In genomic region chr16:92478561-92479150, GRCm38 (mm10) we compare ENCODE assay signal across 8 mouse cellular contexts. TPM values are rescaled to one million over a fixed set of nuclear protein-coding genes. Genes with fewer than 3 reads are reported as not detected.
A peak's percentile ranks its signal among the peaks of the same experiment; 100 is the strongest.
DNase-seq lines count a peak whose midpoint lies in the region; ATAC-seq lines count a peak whose summit lies in the region.

No protein-coding gene starts in this region.

- 0 out of 2 replicates have a peak, but pooled peaks cover 10% of the 10 kb centered on the region for H3K4me1 ChIP-seq in embryonic facial prominence, embryonic 10.5 days
- 0 out of 2 replicates have a peak, but pooled peaks cover 6% of the 10 kb centered on the region for H3K4me1 ChIP-seq in heart, embryonic 15.5 days (replicated peaks)
- H3K4me1 ChIP-seq in liver, embryonic 13.5 days (replicated peaks), result peaks cover 15% of the 10 kb centered on the region
- H3K4me1 ChIP-seq in neural tube, embryonic 13.5 days (replicated peaks), result no peaks in the 10 kb centered on the region

- DNase-seq in 416B (ENCODE audit: low read depth), result peak; percentile 47
- DNase-seq in T-cell, adult 2 months (ENCODE audit: low spot score), result peak; percentile 29
- peak; percentile 72 for DNase-seq in embryonic facial prominence, embryonic 10.5 days (ENCODE audit: low spot score)
- peak; percentile 82 for DNase-seq in kidney, postnatal 10 days
- peak; percentile 39 for DNase-seq in liver, embryonic 13.5 days
- DNase-seq in urinary bladder, postnatal 25 days (ENCODE audit: low spot score), result peak; percentile 59

- no peak overlapping the region for H3K9ac ChIP-seq in heart, embryonic 15.5 days
- no peak overlapping the region for H3K9ac ChIP-seq in liver, embryonic 13.5 days
- H3K9ac ChIP-seq in neural tube, embryonic 13.5 days, result 0 out of 2 replicates have a peak overlapping the region, but pooled peaks have one; percentile 9

- peak overlapping the region; percentile 47 for H3K4me3 ChIP-seq in embryonic facial prominence, embryonic 10.5 days
- peak overlapping the region; percentile 30 for H3K4me3 ChIP-seq in heart, embryonic 15.5 days
- H3K4me3 ChIP-seq in liver, embryonic 13.5 days (replicated peaks), result no peak overlapping the region
- peak overlapping the region; percentile 24 for H3K4me3 ChIP-seq in neural tube, embryonic 13.5 days

- peak overlapping the region; percentile 53 for H3K4me2 ChIP-seq in heart, embryonic 15.5 days
- peak overlapping the region; percentile 39 for H3K4me2 ChIP-seq in liver, embryonic 13.5 days
- H3K4me2 ChIP-seq in neural tube, embryonic 13.5 days, result peak overlapping the region; percentile 51

- no peak overlapping the region for H3K27ac ChIP-seq in embryonic facial prominence, embryonic 10.5 days (replicated peaks)
- no peak overlapping the region for H3K27ac ChIP-seq in heart, embryonic 15.5 days
- no peak overlapping the region for H3K27ac ChIP-seq in liver, embryonic 13.5 days
- no peak overlapping the region for H3K27ac ChIP-seq in neural tube, embryonic 13.5 days (replicated peaks)

- H3K27me3 ChIP-seq in embryonic facial prominence, embryonic 10.5 days (replicated peaks; ENCODE audit: low read depth, poor library complexity, severe bottlenecking), result peaks cover 35% of the 10 kb centered on the region
- peaks cover 21% of the 10 kb centered on the region for H3K27me3 ChIP-seq in heart, embryonic 15.5 days
- peaks cover 50% of the 10 kb centered on the region for H3K27me3 ChIP-seq in liver, embryonic 13.5 days
- H3K27me3 ChIP-seq in neural tube, embryonic 13.5 days, result peaks cover 21% of the 10 kb centered on the region

- no peak for ATAC-seq in heart, embryonic 15.5 days (replicated peaks; ENCODE audit: insufficient number of reproducible peaks, insufficient read depth, low FRiP score, low read depth)
- ATAC-seq in liver, embryonic 13.5 days (ENCODE audit: low read depth), result no peak
- peak; percentile 74; the same call in 1 of the 2 replicates for ATAC-seq in neural tube, embryonic 13.5 days (ENCODE audit: low read depth)

- H3K9me3 ChIP-seq in embryonic facial prominence, embryonic 10.5 days, result no peaks in the 10 kb centered on the region
- no peaks in the 10 kb centered on the region for H3K9me3 ChIP-seq in heart, embryonic 15.5 days (replicated peaks)
- 0 out of 2 replicates have a peak, but pooled peaks cover 3% of the 10 kb centered on the region for H3K9me3 ChIP-seq in liver, embryonic 13.5 days (replicated peaks)
- no peaks in the 10 kb centered on the region for H3K9me3 ChIP-seq in neural tube, embryonic 13.5 days

- 14% methylated on average over 23 of the region's 23 CpGs for WGBS in embryonic facial prominence, embryonic 10.5 days
- 16% methylated on average over 21 of the region's 23 CpGs for WGBS in heart, embryonic 15.5 days
- 15% methylated on average over 23 of the region's 23 CpGs for WGBS in liver, embryonic 13.5 days (ENCODE audit: insufficient replicate concordance)
- WGBS in neural tube, embryonic 13.5 days, result 7% methylated on average over 21 of the region's 23 CpGs

- H3K36me3 ChIP-seq in embryonic facial prominence, embryonic 10.5 days (replicated peaks), result no peaks in the 10 kb centered on the region
- H3K36me3 ChIP-seq in heart, embryonic 15.5 days, result no peaks in the 10 kb centered on the region
- H3K36me3 ChIP-seq in liver, embryonic 13.5 days, result no peaks in the 10 kb centered on the region
- no peaks in the 10 kb centered on the region for H3K36me3 ChIP-seq in neural tube, embryonic 13.5 days

RNA-seq across cellular contexts. Expression of gene Clic6, which starts 6.9 kb away (rescaled TPM):
- 5.0 and 5.6 TPM in 2 replicates for polyA plus RNA-seq in embryonic facial prominence, embryonic 10.5 days (2016; fragmentation: Nextera tagmentation; extraction: Ambion mirVana)
- 1.8 and 2.9 TPM in 2 replicates for polyA plus RNA-seq in heart, embryonic 15.5 days (2015; fragmentation: Nextera tagmentation; extraction: Ambion mirVana)
- polyA plus RNA-seq in liver, embryonic 13.5 days (2015; fragmentation: Nextera tagmentation; extraction: Ambion mirVana), result 0.61 and 0.70 TPM in 2 replicates
- 0.54 and 2.1 TPM in 2 replicates for polyA plus RNA-seq in neural tube, embryonic 13.5 days (2015; fragmentation: Nextera tagmentation; extraction: Ambion mirVana)

RNA-seq across cellular contexts. Expression of gene Rcan1, which starts 8.0 kb away (rescaled TPM):
- polyA plus RNA-seq in embryonic facial prominence, embryonic 10.5 days (2016; fragmentation: Nextera tagmentation; extraction: Ambion mirVana), result 32.8 and 38.2 TPM in 2 replicates
- 85.3 and 94.4 TPM in 2 replicates for polyA plus RNA-seq in heart, embryonic 15.5 days (2015; fragmentation: Nextera tagmentation; extraction: Ambion mirVana)
- polyA plus RNA-seq in liver, embryonic 13.5 days (2015; fragmentation: Nextera tagmentation; extraction: Ambion mirVana), result 9.4 and 11.4 TPM in 2 replicates
- polyA plus RNA-seq in neural tube, embryonic 13.5 days (2015; fragmentation: Nextera tagmentation; extraction: Ambion mirVana), result 51.7 and 60.2 TPM in 2 replicates

Comparison
In these comparisons a context has a peak if more than half of its experiments do, and no peak if none do; other contexts are left out.
1. DNase-seq: peak in every context shown above with its lines; median percentile 82 in kidney, postnatal 10 days; 72 in embryonic facial prominence, embryonic 10.5 days; 59 in urinary bladder, postnatal 25 days; 47 in 416B; 39 in liver, embryonic 13.5 days; 29 in T-cell, adult 2 months.